Mouse (Mus musculus) left cerebral cortex, adult 9 months (tissue): Measurements from ENCODE around the gene Coa4.
A peak's percentile ranks its signal among the peaks of the same experiment; 100 is the strongest.

Source experiments
- DNase-seq, 2 experiments: peaks; one replicate each; pipeline ENCODE4 v3.0.0; 2022; ENCODE audit warnings: low spot score in 2 of 2

Gene Coa4

DNA sequence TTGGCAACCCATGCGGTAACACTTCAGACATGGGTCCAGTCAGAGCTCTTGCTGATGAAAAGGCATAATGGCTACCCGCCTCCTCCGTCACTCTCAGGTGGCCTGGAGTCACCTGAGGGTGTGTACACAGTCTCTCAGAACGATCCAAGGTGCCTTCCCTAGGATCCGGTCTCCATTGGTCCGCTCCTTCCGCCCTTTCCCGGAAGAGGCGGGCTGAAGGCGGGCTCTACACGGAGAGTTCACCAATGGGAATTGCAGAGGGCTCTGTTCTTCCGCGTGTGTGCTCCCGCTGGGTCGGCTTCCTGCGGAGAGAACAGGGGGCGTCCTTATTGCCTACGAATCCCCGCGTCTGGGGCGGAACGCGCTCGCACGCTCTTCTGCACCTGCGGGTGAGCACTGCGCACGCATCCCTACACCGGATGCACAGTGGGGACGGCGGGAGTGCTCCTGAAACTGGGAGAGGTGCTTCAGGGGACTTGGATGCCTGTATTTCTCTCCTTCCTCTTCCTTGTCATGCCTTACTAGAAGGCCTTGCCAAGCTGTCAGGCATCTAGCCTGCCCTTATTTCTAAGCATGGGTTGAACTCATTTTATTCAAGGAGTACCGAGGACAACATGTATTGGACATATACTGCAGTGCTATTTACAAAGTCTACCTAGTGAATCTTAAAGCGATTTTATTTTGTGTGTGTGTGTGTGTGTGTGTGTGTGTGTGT, at the start of gene Coa4:
TSS of gene Coa4 (plus strand) at position 268 of the 715 bp plus-strand sequence.
- peak; percentile 84 to 89 for DNase-seq

DNA sequence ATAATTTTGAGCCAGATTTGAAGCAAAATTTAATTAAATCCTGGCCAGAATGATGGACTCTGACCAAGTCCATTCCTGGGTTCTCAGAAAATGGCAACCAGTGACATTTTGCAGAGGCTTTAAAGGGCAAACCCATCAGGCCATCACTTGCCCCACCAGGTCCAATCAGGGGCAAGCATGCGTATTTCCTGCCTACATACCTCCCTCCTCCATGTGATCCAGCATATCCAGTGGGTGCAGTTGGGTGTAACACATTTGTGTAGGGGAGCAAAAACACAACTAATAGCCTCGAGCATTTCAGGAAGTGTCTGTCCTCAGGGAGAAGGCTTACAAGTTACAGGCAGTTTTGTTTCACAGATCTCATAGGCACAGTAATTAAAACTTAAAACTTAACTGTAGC, 49.6 kb upstream of the Coa4 start:
- DNase-seq = no peak

DNA sequence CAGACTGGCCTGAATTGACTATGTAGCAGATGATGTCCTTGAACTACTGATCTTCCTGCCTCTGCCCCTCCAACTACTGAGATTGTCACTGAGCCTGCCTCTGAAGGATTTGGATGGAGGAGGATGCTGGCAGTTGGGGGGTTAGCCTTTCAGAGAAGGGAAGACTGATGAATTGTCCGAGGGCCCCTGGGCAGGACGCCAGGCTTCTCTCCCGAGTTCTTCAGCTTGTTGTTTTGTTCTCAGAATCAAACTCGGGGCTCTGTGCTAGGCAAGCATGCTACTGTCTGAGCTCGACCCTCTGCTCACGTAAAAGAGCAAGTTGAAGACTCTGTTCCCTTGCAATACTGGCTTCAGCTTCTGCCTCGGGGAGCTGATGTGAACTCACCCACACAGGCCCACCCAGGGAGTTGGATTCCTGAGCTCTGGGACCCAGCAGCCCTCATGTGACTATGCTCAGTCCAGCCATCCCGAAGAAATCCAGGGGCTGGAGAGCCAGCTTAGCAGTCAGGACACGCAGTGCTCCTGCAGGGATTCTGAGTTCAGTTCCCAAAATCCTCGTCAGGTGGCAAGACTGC, 48.3 kb upstream of the Coa4 start:
- DNase-seq = no peak

DNA sequence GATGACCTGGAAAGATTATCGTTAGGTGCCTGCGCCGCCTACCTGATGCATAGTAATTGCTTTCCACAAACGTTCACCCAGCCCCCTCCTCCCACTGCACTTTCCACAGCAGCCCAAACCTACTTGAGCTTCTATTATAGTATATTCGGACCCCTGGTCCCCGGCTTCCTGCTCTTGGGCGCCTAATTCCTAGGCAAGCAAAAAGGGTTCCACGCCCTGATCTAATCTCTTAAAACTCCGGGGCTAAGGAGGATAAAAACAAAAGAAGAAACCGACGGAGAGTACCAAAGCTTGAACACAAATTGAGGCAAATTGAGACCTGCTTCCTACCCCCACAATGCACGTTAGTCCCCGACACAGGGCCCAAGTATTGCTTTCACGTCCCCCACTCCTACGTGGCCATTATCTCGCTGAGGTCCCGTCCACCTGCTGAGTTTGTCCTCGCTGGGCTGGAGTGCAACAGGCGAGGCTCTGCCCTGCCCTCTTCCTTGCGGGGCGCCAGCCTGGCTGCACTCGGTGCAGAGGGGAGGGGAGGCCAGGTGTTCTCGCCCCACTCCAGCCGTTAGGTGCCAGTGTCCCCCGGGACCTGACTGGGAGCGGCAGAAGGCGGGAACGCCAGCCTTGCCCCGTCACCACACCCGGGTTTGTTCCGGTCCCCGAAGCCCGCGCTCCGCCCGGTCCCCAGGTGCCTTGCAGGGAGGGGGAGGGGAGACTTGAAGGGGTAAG, 44.3 kb upstream of the Coa4 start:
- DNase-seq = no peak

DNA sequence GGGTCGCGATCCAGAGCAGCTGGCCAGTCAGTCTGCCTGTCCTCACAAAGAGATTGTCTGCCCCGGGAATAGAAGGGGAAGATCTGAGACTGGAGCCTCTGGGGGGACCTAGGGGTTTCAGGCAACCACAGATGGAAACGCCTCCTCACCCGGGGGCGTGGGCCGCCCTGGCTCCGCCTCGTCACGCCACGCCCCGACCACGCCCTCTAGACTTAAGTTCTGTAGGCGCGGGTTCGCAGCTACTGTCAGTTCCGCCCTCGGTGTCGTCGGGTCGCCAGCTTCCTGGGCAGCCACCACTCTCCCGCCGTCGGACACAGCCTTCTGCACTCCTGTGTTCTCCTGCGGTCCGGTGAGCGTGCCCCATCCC, 43.8 kb upstream of the Coa4 start, which contains the start of gene Ucp2:
TSS of gene Ucp2 (plus strand) at position 221 of the 367 bp plus-strand sequence.
- peak in 1 of 2 experiments; percentile 64 for DNase-seq

DNA sequence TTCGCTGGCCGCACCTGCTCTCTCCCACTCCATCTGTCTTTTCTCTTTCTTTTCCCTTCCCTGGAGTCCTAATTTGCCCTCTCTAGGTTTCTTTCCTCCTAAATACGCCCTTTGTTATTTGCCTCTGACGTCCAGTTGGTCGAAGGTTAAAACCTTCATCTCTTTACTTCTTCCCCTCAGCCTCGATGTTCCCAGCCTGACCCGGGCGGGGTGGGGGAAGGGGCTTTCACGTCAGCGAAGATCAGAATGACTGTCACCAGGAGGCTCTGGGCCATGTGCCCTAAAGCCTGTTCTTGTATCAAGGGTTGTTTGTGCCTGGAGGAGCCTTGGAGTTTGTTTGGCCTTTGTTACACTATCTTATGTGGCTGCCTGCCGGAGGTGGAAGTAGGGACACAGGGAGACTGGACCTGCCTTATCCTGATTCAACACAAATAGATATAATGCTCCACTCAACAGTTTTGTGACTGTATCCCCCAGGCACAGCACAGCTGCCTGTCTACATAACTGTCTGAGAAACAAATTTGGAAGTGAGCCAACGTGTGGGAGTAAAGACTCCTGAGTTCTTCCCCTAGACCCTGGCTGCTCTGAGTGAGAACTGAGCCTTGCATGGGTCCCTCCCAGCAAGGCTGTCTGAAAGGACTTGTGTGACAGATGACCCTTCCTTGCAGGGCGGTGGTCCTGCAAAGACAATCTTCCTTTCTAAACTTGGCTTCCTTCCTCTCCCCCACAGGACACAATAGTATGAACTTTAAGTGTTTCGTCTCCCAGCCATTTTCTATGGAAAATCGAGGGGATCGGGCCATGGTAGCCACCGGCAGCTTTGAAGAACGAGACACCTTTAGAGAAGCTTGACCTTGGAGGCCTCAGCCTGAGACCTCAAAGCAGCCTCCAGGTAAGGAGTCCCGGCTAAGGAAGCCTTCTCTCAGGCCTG, 43.1 kb upstream of the Coa4 start:
- peak in 1 of 2 experiments; percentile 53 for DNase-seq

DNA sequence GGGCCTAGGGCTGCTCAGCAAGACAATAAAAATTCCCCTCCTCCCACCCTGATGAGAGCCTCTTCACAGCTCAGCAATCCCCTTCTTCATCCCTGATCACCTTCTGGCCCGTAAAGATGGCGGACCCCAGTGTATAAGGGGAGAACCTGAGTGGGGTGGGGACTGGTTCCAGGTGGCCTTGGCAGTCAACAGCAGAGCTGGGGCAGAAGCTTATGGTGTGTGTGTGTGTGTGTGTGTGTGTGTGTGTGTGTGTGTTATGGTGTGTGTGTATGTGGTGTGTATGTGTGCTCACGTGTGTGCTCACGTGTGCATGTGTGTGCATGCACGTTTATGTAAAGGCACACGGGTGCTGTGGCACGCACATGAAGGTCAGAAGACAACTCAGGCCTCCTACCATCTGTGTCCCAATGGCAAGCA, 42.4 kb upstream of the Coa4 start:
- no peak for DNase-seq

DNA sequence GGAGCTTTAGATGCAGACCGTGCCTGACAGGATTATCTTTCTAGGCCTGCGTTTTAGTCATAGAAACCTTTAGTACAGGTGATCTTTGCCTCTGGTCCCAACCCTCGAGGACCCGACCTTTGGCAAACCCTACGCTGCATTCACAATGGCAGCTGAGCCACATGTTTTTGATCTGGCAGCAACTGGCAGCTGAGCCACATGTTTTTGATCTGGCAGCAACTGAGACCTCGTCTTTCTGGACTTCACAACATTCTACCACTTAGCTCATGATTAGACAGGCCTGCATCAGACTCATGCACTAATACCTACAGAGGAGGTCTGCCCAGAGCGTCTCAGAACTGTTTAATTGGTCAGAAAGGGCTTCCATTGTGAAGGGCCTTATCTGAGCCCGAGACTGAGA, 41.8 kb upstream of the Coa4 start:
- DNase-seq = no peak

DNA sequence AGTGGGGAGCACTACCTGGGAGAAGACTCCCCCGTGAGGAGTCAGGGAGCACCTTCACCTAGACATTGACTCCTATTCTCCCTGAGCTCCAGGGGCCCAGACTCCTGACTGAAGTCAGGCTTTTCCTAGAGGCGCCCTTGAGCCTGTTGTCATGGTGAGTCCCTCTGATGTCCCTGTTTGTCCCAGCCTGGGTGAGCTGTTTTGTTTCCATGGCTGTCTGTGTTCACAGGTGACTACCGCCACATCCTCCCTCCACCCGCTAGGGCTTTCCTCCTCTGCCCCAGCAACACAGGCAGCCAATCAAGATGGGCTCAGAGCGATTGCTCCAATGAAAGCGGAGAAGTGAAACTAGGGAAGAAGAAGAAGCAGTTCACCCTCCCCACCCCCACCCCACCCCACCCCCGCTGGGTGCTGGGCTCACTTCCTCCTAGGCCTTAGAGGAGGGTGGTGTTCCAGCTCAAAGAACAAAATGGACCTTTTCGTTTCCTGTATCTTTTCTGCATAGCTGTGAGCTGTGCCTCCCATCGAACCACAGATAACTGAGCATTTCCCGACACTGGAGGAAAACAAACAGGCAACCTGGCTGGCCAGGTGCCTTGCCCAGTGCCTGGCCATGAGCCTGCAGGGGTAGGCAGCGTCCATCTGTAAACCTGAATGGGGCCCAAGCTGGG, 41.2 kb upstream of the Coa4 start:
- peak; percentile 53 to 78 for DNase-seq

DNA sequence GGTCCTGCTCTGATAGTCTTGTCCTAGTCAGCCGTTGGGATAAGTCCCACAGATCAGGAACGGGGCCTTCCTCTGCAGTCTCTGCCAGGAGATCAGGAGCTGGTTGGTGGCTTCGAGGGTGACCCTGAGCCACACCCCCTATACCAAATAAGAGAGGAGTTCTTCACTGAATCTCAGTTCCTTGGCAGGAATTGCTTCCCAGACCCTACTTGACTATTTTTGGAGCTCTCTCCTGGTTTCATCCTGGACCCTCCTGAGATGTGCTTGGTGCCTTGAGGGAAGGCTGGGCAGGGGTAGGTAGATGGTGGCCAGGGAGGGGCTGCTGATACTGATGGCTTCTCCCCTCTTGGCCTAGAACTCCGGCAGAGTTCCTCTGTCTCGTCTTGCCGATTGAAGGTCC, 40.5 kb upstream of the Coa4 start:
- no peak for DNase-seq

DNA sequence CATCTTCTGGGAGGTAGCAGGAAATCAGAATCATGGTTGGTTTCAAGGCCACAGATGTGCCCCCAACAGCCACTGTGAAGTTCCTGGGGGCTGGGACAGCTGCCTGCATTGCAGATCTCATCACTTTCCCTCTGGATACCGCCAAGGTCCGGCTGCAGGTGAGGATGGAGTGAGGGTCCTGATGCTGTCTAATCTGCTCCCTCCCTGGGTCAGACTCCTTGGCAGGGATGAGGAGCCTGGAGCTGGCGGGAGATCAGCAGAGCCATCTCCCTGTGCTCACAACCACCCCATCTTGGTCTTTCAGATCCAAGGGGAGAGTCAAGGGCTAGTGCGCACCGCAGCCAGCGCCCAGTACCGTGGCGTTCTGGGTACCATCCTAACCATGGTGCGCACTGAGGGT, 40.1 kb upstream of the Coa4 start:
- DNase-seq = no peak

DNA sequence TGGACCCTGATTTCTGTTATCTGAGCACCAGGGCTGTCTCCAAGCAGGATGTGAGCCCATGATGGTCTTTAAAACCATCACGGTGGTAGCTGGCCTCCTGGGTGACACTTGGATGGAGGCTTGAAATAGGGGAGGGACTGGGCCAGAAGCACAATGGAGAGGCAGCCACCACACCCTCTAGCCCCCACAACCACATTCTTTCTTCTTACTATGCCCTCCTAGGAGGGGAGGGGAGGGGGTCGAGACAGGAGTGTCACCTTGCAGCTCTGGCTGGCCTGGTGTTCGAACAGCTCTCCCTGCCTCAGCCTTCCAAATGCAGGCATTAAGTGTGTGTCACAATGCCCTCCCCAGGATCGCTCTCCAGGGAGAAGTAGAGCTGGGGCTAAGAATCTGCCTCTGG, 39.5 kb upstream of the Coa4 start:
- no peak for DNase-seq

DNA sequence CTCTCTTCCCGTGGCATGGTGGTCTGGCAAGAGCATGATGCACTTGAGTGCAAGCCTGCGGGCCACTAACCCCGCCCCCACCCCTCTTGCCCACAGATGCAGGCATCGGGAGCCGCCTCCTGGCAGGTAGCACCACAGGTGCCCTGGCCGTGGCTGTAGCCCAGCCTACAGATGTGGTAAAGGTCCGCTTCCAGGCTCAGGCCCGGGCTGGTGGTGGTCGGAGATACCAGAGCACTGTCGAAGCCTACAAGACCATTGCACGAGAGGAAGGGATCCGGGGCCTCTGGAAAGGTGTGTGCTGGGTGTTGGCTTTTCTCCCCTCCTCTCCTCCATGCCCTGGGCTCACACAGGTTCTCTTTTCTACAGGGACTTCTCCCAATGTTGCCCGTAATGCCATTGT, 38.9 kb upstream of the Coa4 start:
- DNase-seq = no peak

DNA sequence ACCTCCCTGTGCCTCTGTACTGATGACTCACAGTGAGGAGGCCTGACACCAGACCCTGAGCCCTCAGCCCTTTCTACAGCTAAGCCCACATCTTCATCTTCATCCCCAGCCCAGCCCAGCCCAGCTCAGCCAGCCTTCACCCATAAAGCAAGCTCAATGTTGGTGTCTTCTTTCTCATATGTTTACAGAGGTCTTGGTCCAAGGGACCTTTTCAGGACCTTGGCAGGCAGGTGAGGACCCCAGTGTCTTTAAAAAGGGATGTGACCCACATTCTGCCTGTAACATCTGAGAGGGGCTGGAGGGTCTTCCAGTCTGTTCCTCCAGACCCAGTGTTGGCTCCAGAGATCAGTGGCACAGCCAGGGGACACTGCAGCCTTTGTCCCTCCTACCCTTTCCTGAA, 37.4 kb upstream of the Coa4 start:
- no peak for DNase-seq

DNA sequence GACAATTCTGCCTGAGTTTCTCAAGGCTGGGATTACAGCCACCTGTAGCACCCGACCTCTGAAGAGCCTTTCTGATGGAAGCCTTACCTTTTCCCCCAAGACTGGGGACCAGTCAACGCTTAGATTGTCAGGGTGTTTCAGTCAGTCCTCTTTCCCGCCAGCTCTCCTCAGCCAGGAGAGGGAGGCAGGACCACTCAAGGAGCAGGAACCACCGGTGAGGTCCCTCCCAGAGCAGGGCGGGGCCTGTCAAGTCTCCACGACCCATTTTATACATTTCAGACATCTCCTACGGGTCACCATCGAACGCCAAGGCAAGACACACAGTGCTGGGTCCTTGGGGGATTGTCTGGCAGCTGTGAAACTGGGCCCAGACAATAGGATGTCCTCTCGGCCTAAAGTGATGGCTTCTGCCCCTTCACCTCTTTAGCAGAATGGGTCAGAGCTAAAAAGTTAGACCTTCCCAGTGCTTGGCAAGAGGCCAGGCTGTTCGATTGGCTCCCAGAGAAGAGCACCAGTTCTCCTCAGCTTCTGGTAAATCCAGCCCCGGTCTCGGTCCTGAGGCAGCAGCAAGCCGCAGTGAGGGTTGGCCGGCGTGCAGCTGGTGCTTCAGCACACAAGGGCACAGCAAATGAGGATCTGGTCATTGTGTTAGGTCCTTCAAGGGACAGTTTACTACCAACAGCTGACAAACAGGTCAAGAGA, 36.4 kb upstream of the Coa4 start:
- DNase-seq = no peak

DNA sequence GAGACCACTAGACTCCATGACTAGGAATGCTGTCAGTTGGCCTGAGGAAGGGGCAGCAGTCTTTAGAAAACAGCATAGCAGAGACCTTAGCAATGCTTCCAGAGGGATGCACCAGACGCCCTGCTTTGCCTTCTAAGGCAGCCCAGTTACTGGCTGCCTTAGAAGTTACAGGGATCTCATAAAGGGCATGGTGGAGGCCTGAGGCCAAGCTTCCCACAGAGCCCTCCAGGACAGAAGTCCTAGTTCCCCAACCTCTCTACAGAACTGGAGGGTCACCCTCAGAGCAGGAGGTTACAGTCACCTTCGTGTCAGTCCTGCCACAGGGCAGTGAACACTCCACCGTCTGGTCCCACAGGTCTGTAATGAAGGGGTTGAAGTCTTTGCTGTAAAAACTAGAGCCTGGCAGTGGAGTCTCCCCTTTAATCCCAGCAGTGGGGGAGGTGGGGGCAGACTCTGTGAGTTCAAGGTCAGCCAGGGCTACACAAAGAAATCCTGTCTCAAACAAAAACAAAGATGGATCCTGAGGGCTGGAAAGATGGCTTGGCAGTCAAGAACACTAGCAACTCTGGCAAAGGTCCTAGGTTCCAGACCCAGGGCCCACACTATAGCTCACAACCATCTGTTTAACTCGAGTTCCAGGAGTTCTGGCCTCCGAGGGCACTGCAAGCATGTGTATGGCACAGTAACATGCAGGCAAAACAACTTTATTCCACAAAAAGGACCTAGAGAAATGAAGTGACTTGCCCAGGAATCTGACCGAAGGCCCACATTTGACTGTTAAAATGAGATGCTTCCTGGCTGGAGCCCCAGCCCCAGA, 35.6 kb upstream of the Coa4 start:
- no peak for DNase-seq

DNA sequence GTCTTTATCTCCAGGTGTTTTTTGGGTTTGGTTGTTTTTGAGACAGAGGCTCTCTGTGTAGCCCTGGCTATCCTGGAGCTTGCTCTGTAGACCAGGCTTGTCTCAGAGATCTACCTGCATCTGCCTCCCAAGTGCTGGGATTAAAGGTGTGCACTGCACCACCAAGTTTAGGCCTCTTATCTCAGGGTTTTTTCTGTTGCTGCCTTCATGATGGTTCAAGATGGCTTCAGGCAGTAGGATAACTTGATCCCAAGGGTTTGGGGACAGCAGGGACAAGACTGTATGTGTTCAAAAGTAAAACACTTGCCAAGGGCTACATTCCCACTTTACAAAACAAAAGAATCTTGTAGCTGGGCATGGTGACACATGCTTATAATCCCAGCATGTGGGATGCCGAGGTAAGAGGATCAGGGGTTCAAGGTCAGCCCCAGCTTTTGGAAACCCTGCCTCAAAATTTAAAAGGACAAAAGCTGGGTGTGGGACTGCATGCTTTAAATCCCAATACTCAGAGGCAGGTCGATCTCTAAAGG, 35.0 kb upstream of the Coa4 start:
- no peak for DNase-seq

DNA sequence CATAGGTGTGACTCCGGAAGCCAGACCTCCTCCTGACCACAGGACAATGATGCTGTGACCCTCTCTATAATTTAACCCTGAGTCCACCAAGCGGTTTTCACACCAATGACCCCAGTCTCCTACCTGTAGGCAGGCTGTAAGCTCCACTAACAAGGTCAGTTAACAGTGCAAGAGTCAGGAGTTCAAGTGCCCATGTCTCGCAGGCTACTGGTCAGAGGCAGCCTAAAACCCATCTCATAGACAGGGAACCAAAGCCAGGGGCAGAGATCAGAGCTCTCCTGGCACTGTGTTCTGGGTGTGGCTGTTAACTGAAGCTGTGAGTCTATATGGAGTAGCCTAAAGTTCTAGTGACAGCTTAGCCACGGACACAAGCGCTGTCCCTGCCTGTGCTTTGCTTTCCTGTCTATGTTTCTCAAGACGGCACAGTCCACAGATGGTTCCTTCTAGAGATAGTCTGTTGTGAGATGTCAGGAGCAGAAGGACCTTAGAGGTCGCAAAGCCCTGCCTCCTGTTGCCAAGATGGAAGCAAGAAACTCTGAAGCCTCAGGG, 34.4 kb upstream of the Coa4 start:
- no peak for DNase-seq

DNA sequence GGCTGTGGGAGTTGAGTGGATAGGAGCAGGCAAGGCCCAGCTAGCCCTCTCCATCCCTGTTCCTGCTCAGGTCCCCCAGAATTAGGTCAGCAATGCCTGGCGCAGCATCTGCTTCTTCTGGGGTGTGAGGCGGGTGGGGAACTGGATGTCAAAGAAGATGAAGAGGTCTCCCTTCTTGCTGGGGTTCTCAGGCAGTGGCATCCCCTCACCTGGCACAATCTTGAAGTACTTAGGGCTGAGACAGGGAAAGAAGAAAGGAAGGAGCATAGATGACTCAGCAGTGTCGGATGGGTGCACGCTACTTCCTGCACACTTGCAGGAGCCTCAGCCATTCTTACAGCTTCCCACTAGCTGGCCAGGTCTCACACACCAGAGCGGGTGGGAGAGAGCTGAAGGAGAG, 33.8 kb upstream of the Coa4 start:
- DNase-seq = no peak
